10 mouse cellular contexts compared by ENCODE assay signal in genomic region chr4:127263438-127264182, GRCm38 (mm10). TPM values are rescaled to one million over a fixed set of nuclear protein-coding genes. Genes with fewer than 3 reads are reported as not detected.
DNase-seq lines count a peak whose midpoint lies in the region; ATAC-seq and TF ChIP-seq lines count a peak whose summit lies in the region.
"Had no signal": no experiment of that assay in that cellular context is flagged by ENCODE, and none has a peak within 500 bp of the region (broad histone marks: within the 10 kb centered on the region; RNA-seq: fewer than 3 reads in every experiment).

No protein-coding gene starts in this region.

- no peaks in the 10 kb centered on the region for H3K9me3 ChIP-seq in embryonic facial prominence, embryonic 15.5 days (replicated peaks)
- H3K9me3 ChIP-seq in lung, embryonic 16.5 days (ENCODE audit: control insufficient read depth, low read length) = no peaks in the 10 kb centered on the region
- H3K9me3 ChIP-seq: embryonic facial prominence, embryonic 12.5 days; midbrain, embryonic 12.5 days had no signal

- ATAC-seq in embryonic facial prominence, embryonic 15.5 days (ENCODE audit: insufficient number of reproducible peaks, low FRiP score, low TSS enrichment, low read depth) = peak; percentile 65; the same call in 1 of the 2 replicates
- ATAC-seq in lung, embryonic 16.5 days (ENCODE audit: low read depth) = peak; percentile 88
- no peak for ATAC-seq in erythroid progenitor cell, adult 5-6 weeks (replicated peaks; ENCODE audit: low FRiP score, poor library complexity, severe bottlenecking)

- no peaks in the 10 kb centered on the region for H3K4me1 ChIP-seq in embryonic facial prominence, embryonic 15.5 days
- no peaks in the 10 kb centered on the region for H3K4me1 ChIP-seq in lung, embryonic 16.5 days (replicated peaks; ENCODE audit: control insufficient read depth, insufficient read depth, low read length)
- H3K4me1 ChIP-seq: embryonic facial prominence, embryonic 12.5 days had no signal

- WGBS in embryonic facial prominence, embryonic 15.5 days = 66% methylated on average over 19 of the region's 19 CpGs
- 52% methylated on average over 19 of the region's 19 CpGs for WGBS in lung, embryonic 16.5 days

- no peaks in the 10 kb centered on the region for H3K36me3 ChIP-seq in embryonic facial prominence, embryonic 15.5 days
- no peaks in the 10 kb centered on the region for H3K36me3 ChIP-seq in lung, embryonic 16.5 days (ENCODE audit: control insufficient read depth, insufficient read depth, low read length)
- H3K36me3 ChIP-seq: embryonic facial prominence, embryonic 12.5 days; midbrain, embryonic 12.5 days had no signal

- H3K4me3 ChIP-seq in gastrocnemius, adult 2 months = peak overlapping the region; percentile 5; the same call in 1 of the 2 replicates
- no peak overlapping the region for H3K4me3 ChIP-seq in embryonic facial prominence, embryonic 15.5 days (replicated peaks)
- no peak overlapping the region for H3K4me3 ChIP-seq in lung, embryonic 16.5 days (ENCODE audit: low read length)
- H3K4me3 ChIP-seq: embryonic facial prominence, embryonic 12.5 days; midbrain, embryonic 12.5 days had no signal

- intact Hi-C loops in gastrocnemius, adult 2 months (cut with DNase I) = no loop called here

- H3K9ac ChIP-seq in embryonic facial prominence, embryonic 15.5 days = no peak overlapping the region
- H3K9ac ChIP-seq in lung, embryonic 16.5 days (ENCODE audit: low read length) = no peak overlapping the region
- H3K9ac ChIP-seq: embryonic facial prominence, embryonic 12.5 days; midbrain, embryonic 12.5 days had no signal

- H3K27me3 ChIP-seq in embryonic facial prominence, embryonic 15.5 days = peaks cover 7% of the 10 kb centered on the region; the same call in 1 of the 2 replicates
- no peaks in the 10 kb centered on the region for H3K27me3 ChIP-seq in lung, embryonic 16.5 days (ENCODE audit: control insufficient read depth, insufficient read depth, low read depth, low read length)
- H3K27me3 ChIP-seq: embryonic facial prominence, embryonic 12.5 days had no signal

- H3K27ac ChIP-seq in gastrocnemius, adult 2 months = peak overlapping the region; percentile 70
- no peak overlapping the region for H3K27ac ChIP-seq in embryonic facial prominence, embryonic 15.5 days (replicated peaks)
- H3K27ac ChIP-seq in lung, embryonic 16.5 days (ENCODE audit: low read length) = peak overlapping the region; percentile 84
- H3K27ac ChIP-seq: embryonic facial prominence, embryonic 12.5 days; midbrain, embryonic 12.5 days had no signal

- no peak for TF ChIP-seq CTCF in gastrocnemius, adult 2 months (IDR thresholded peaks at IDR 0.05)

- no peak overlapping the region for H3K4me2 ChIP-seq in embryonic facial prominence, embryonic 15.5 days (replicated peaks)
- no peak overlapping the region for H3K4me2 ChIP-seq in lung, embryonic 16.5 days (ENCODE audit: low read depth, low read length)
- H3K4me2 ChIP-seq: embryonic facial prominence, embryonic 12.5 days; midbrain, embryonic 12.5 days had no signal

- DNase-seq in gastrocnemius, adult 2 months = no peak
- no peak for DNase-seq in gastrocnemius, adult 18-20 months (ENCODE audit: low spot score)
- DNase-seq in kidney, adult 9 months = peak; percentile 48
- no peak for DNase-seq in gastrocnemius, postnatal 4 days (ENCODE audit: low spot score in 2 of 2)
- DNase-seq in urinary bladder, postnatal 4 days (ENCODE audit: low spot score in 2 of 2) = no peak

RNA-seq across cellular contexts. Expression of gene Smim12, which starts 20.0 kb away (rescaled TPM):
- total RNA-seq in gastrocnemius, adult 2 months (2021) = 10 to 100 TPM; 31.9 to 36.5 TPM
- total RNA-seq in gastrocnemius, adult 18-20 months (2021) = 10 to 100 TPM; 36.3 to 36.9 TPM
- polyA plus RNA-seq in embryonic facial prominence, embryonic 15.5 days (2015; fragmentation: Nextera tagmentation; extraction: Ambion mirVana) = 47.5 and 55.4 TPM in 2 replicates
- 58.1 and 64.5 TPM in 2 replicates for polyA plus RNA-seq in lung, embryonic 16.5 days (2015; fragmentation: Nextera tagmentation; extraction: Ambion mirVana)
- 3.8 and 4.0 TPM in 2 replicates for total RNA-seq in erythroid progenitor cell, adult 5-6 weeks (2015; ENCODE audit: low replicate concordance)
- total RNA-seq in erythroid progenitor cell, adult 5-6 weeks (2017; ENCODE audit: low replicate concordance) = 7.1 and 11.1 TPM in 2 replicates
- 10 to 100 TPM; 31.7 to 35.6 TPM for total RNA-seq in gastrocnemius, postnatal 4 days (2021)

RNA-seq across cellular contexts. Expression of gene Gja4, which starts 50.2 kb away (rescaled TPM):
- total RNA-seq in gastrocnemius, adult 2 months (2021) = 1 to 10 TPM; 3.4 to 5.2 TPM
- 1 to 10 TPM; 2.3 to 2.5 TPM for total RNA-seq in gastrocnemius, adult 18-20 months (2021)
- 17.7 and 17.8 TPM in 2 replicates for polyA plus RNA-seq in embryonic facial prominence, embryonic 15.5 days (2015; fragmentation: Nextera tagmentation; extraction: Ambion mirVana)
- polyA plus RNA-seq in lung, embryonic 16.5 days (2015; fragmentation: Nextera tagmentation; extraction: Ambion mirVana) = 41.2 and 43.5 TPM in 2 replicates
- total RNA-seq in erythroid progenitor cell, adult 5-6 weeks (2015; ENCODE audit: low replicate concordance) = not detected in 2 replicates
- total RNA-seq in erythroid progenitor cell, adult 5-6 weeks (2017; ENCODE audit: low replicate concordance) = not detected in 2 replicates
- total RNA-seq in gastrocnemius, postnatal 4 days (2021) = 10 to 100 TPM; 18.2 to 19.5 TPM
